Mouse (Mus musculus) forebrain, embryonic 11.5 days (tissue): Measurements from ENCODE around the gene Col8a2. TPM values are rescaled to one million over a fixed set of nuclear protein-coding genes. Genes with fewer than 3 reads are reported as not detected.
A peak's percentile ranks its signal among the peaks of the same experiment; 100 is the strongest.

Experiments used
- ATAC-seq: fragments of 200-750 bp; cut with Nextera tagmentation; replicated peaks from 2 replicates; pipeline ENCODE4 v1.8.0; 2017; ENCODE audit warnings: moderate TSS enrichment; ENCODE audit not compliant: low FRiP score
- DNase-seq: peaks from one replicate; pipeline ENCODE4 v3.0.0-alpha.2; 2017; ENCODE audit warnings: low spot score
- H3K27ac ChIP-seq: fragments of 300-500 bp; sonication (generic); 2 replicates; pipeline ENCODE4 v1.5.1; 2014; ENCODE audit warnings: low read depth, low read length
- H3K27me3 ChIP-seq: fragments of 300-500 bp; sonication (generic); 2 replicates; pipeline ENCODE4 v1.6.1; 2014; ENCODE audit warnings: mild to moderate bottlenecking, low read length, mixed read lengths; ENCODE audit not compliant: control insufficient read depth, insufficient read depth
- H3K36me3 ChIP-seq: fragments of 300-500 bp; sonication (generic); 2 replicates; pipeline ENCODE4 v1.6.1; 2014; ENCODE audit warnings: mild to moderate bottlenecking, low read length, moderate library complexity, mixed read lengths; ENCODE audit not compliant: control insufficient read depth, insufficient read depth
- H3K4me1 ChIP-seq: fragments of 300-500 bp; sonication (generic); replicated peaks from 2 replicates; pipeline ENCODE4 v1.6.1; 2014; ENCODE audit warnings: low read length, mixed read lengths; ENCODE audit not compliant: control insufficient read depth, insufficient read depth
- H3K4me2 ChIP-seq: fragments of 300-500 bp; sonication (generic); 2 replicates; pipeline ENCODE4 v1.6.1; 2014; ENCODE audit warnings: low read depth, mild to moderate bottlenecking, low read length, moderate library complexity, mixed read lengths; ENCODE audit not compliant: severe bottlenecking
- H3K4me3 ChIP-seq: fragments of 300-500 bp; sonication (generic); 2 replicates; pipeline ENCODE4 v1.5.1; 2014; ENCODE audit warnings: low read depth, low read length
- H3K9ac ChIP-seq: fragments of 300-500 bp; sonication (generic); 2 replicates; pipeline ENCODE4 v1.6.1; 2014; ENCODE audit warnings: low read length
- H3K9me3 ChIP-seq: fragments of 300-500 bp; sonication (generic); 2 replicates; pipeline ENCODE4 v1.6.1; 2016; ENCODE audit warnings: low read length, mixed read lengths; ENCODE audit not compliant: control insufficient read depth
- WGBS: fragments of 180-500 bp; shearing (Covaris S2); extraction: QIAGEN DNeasy Blood & Tissue Kit; methylation state at CpG from one replicate; pipeline ENCODE4 v1.1.7; 2014; 5-methylcytosine and 5-hydroxymethylcytosine counted together
- polyA plus RNA-seq: library from polyadenylated mRNA; unstranded; fragments of >200 nt; fragmentation: Nextera tagmentation; extraction: Ambion mirVana; gene quantifications from 2 replicates; pipeline ENCODE4 v1.2.1, GENCODE M21; 2014

Gene Col8a2
- polyA plus RNA-seq, 1 experiment from 2014 or later = 18.0 TPM

GRCm38 (mm10) chr4:126256967-126257881 lies 29.4 kb upstream of the Col8a2 start:
- peak overlapping the region; percentile 92 for H3K27ac ChIP-seq
- ATAC-seq = no peak
- peak overlapping the region; percentile 93 for H3K4me3 ChIP-seq
- H3K9ac ChIP-seq = peak overlapping the region; percentile 96
- 3% methylated on average over 26 of the region's 26 CpGs for WGBS
- H3K9me3 ChIP-seq = no peaks in the 10 kb centered on the region
- no peaks in the 10 kb centered on the region for H3K27me3 ChIP-seq
- H3K4me2 ChIP-seq = peak overlapping the region; percentile 61
- no peak for DNase-seq
- peaks cover 38% of the 10 kb centered on the region for H3K4me1 ChIP-seq
- H3K36me3 ChIP-seq = no peaks in the 10 kb centered on the region

- H3K27me3 ChIP-seq = no peaks in the 10 kb centered on the region
- H3K4me3 ChIP-seq = no peak overlapping the region
- no peak overlapping the region for H3K4me2 ChIP-seq
- peaks cover 35% of the 10 kb centered on the region for H3K4me1 ChIP-seq
- H3K9me3 ChIP-seq = no peaks in the 10 kb centered on the region
- ATAC-seq = no peak
- peak overlapping the region; percentile 14; the same call in 1 of the 2 replicates for H3K9ac ChIP-seq
- H3K27ac ChIP-seq = no peak overlapping the region
- no peak for DNase-seq
- 20% methylated on average over 3 of the region's 3 CpGs for WGBS
- no peaks in the 10 kb centered on the region for H3K36me3 ChIP-seq
Observed at GRCm38 (mm10) chr4:126259063-126259462, 27.5 kb upstream of the Col8a2 start.

- 0% methylated on average over 15 of the region's 15 CpGs for WGBS
- no peak for ATAC-seq
- Histone ChIP-seq H3K4me3 (no peak overlapping the region), H3K36me3 (no peaks in the 10 kb centered on the region), H3K4me2 (peak overlapping the region; percentile 29), H3K4me1 (peaks cover 29% of the 10 kb centered on the region), H3K27me3 (no peaks in the 10 kb centered on the region), H3K27ac (peak overlapping the region; percentile 38), H3K9me3 (no peaks in the 10 kb centered on the region), H3K9ac (peak overlapping the region; percentile 14; the same call in 1 of the 2 replicates)
- DNase-seq = peak; percentile 81
Observed at GRCm38 (mm10) chr4:126259523-126260160, 27.0 kb upstream of the Col8a2 start.

GRCm38 (mm10) chr4:126260520-126261201 lies 25.9 kb upstream of the Col8a2 start:
- WGBS = 4% methylated on average over 10 of the region's 10 CpGs
- Histone ChIP-seq H3K27ac (peak overlapping the region; percentile 28; the same call in 1 of the 2 replicates), H3K4me3 (no peak overlapping the region), H3K9me3 (no peaks in the 10 kb centered on the region), H3K27me3 (no peaks in the 10 kb centered on the region), H3K36me3 (no peaks in the 10 kb centered on the region), H3K9ac (no peak overlapping the region), H3K4me2 (0 out of 2 replicates have a peak overlapping the region, but pooled peaks have one; percentile 9), H3K4me1 (peaks cover 29% of the 10 kb centered on the region)
- DNase-seq = peak; percentile 69
- no peak for ATAC-seq

- ATAC-seq = no peak
- H3K9ac ChIP-seq = no peak overlapping the region
- H3K27ac ChIP-seq = peak overlapping the region; percentile 28; the same call in 1 of the 2 replicates
- H3K9me3 ChIP-seq = no peaks in the 10 kb centered on the region
- H3K36me3 ChIP-seq = no peaks in the 10 kb centered on the region
- H3K4me2 ChIP-seq = no peak overlapping the region
- DNase-seq = no peak
- H3K27me3 ChIP-seq = no peaks in the 10 kb centered on the region
- H3K4me1 ChIP-seq = peaks cover 29% of the 10 kb centered on the region
- WGBS = 73% methylated on average over 6 of the region's 6 CpGs
- no peak overlapping the region for H3K4me3 ChIP-seq
Observed at GRCm38 (mm10) chr4:126261266-126261665, 25.3 kb upstream of the Col8a2 start.

- no peak overlapping the region for H3K4me3 ChIP-seq
- H3K27me3 ChIP-seq = no peaks in the 10 kb centered on the region
Observed at GRCm38 (mm10) chr4:126261675-126262074, 24.9 kb upstream of the Col8a2 start.

GRCm38 (mm10) chr4:126262119-126262807 lies 24.3 kb upstream of the Col8a2 start, which contains the start of gene Trappc3:
Gene Trappc3 (plus strand): TSS chr4:126262325.
- H3K9me3 ChIP-seq = no peaks in the 10 kb centered on the region
- peak within 1 kb of the TSS; percentile 28; the same call in 1 of the 2 replicates for H3K27ac ChIP-seq
- peak within 1 kb of the TSS; percentile 78 for H3K4me3 ChIP-seq
- DNase-seq (peak; percentile 99), ATAC-seq (peak; percentile 94)
- peak within 1 kb of the TSS; percentile 84 for H3K4me2 ChIP-seq
- peaks cover 25% of the 10 kb centered on the region for H3K4me1 ChIP-seq
- H3K36me3 ChIP-seq = no peaks in the 10 kb centered on the region
- no peaks in the 10 kb centered on the region for H3K27me3 ChIP-seq
- H3K9ac ChIP-seq = peak within 1 kb of the TSS; percentile 80
- WGBS = under 1% methylated on average over 46 of the region's 46 CpGs

More at GRCm38 (mm10) chr4:126261675-126262074, 24.9 kb upstream of the Col8a2 start:
- H3K27ac ChIP-seq = no peak overlapping the region
- no peaks in the 10 kb centered on the region for H3K36me3 ChIP-seq
- no peak overlapping the region; the same call in 1 of the 2 replicates for H3K4me2 ChIP-seq
- H3K9me3 ChIP-seq = no peaks in the 10 kb centered on the region
- H3K4me1 ChIP-seq = peaks cover 29% of the 10 kb centered on the region
- DNase-seq (no peak), ATAC-seq (no peak)
- no peak overlapping the region for H3K9ac ChIP-seq
- WGBS = 56% methylated on average over 7 of the region's 7 CpGs

GRCm38 (mm10) chr4:126269292-126269691 lies 17.3 kb upstream of the Col8a2 start:
- DNase-seq (no peak), ATAC-seq (no peak)
- no peak overlapping the region for H3K4me2 ChIP-seq
- no peak overlapping the region for H3K27ac ChIP-seq
- WGBS = 86% methylated on average over 3 of the region's 3 CpGs
- H3K9me3 ChIP-seq = no peaks in the 10 kb centered on the region
- H3K9ac ChIP-seq = no peak overlapping the region
- H3K4me3 ChIP-seq = no peak overlapping the region
- H3K4me1 ChIP-seq = no peaks in the 10 kb centered on the region
- H3K27me3 ChIP-seq = no peaks in the 10 kb centered on the region
- H3K36me3 ChIP-seq = no peaks in the 10 kb centered on the region; the same call in none of the 2 replicates
